Mouse (Mus musculus) kidney, adult 2 months (tissue): Measurements from ENCODE around the gene Bcl2l13. TPM values are rescaled to one million over a fixed set of nuclear protein-coding genes. Genes with fewer than 3 reads are reported as not detected.

ENCODE experiments used
- DNase-seq: peaks from one replicate; pipeline ENCODE4 v3.0.0; 2021
- H3K27ac ChIP-seq: fragments of 200-500 bp; 2 replicates; pipeline ENCODE4 v1.5.1; 2012; ENCODE audit warnings: low read depth, low read length, control low read depth, inconsistent platforms; ENCODE audit not compliant: insufficient read depth
- H3K27me3 ChIP-seq: fragments of 200-500 bp; replicated peaks from 2 replicates; pipeline ENCODE4 v1.6.1; 2012; ENCODE audit warnings: mild to moderate bottlenecking, moderate library complexity, low read length, inconsistent platforms; ENCODE audit not compliant: control insufficient read depth, insufficient read depth
- H3K36me3 ChIP-seq: fragments of 200-500 bp; 2 replicates; pipeline ENCODE4 v1.6.1; 2012; ENCODE audit warnings: mild to moderate bottlenecking, moderate library complexity, low read length, inconsistent platforms; ENCODE audit not compliant: control insufficient read depth, insufficient read depth
- H3K4me1 ChIP-seq: fragments of 200-500 bp; 2 replicates; pipeline ENCODE4 v1.6.1; 2011; ENCODE audit warnings: low read length; ENCODE audit not compliant: control insufficient read depth, insufficient read depth
- H3K4me3 ChIP-seq: fragments of 200-500 bp; 2 replicates; pipeline ENCODE4 v1.5.1; 2011; ENCODE audit warnings: mild to moderate bottlenecking, low read depth, low read length, control low read depth; ENCODE audit not compliant: insufficient read depth
- CTCF ChIP-seq: fragments of 200-500 bp; conservative IDR thresholded peaks from 2 replicates; pipeline ENCODE4 v1.5.1; 2011; ENCODE audit warnings: low read depth, mild to moderate bottlenecking, control low read depth, low read length, moderate library complexity, mixed read lengths; ENCODE audit not compliant: insufficient read depth, insufficient read length
- POLR2A ChIP-seq: fragments of 200-500 bp; IDR thresholded peaks from one replicate; pipeline ENCODE4 v1.6.1; 2011; ENCODE audit warnings: low read depth, low read length, control low read depth
- WGBS: fragments of 180-500 bp; shearing (Covaris S2); methylation state at CpG from one replicate; pipeline ENCODE4 v1.1.7; 2018; 5-methylcytosine and 5-hydroxymethylcytosine counted together
- polyA plus RNA-seq: library from polyadenylated mRNA; depleted of rRNA; stranded (reverse); fragments of >200 nt; gene quantifications from 2 replicates; pipeline ENCODE4 v1.2.3, GENCODE M21; 2012

Bcl2l13 gene
- polyA plus RNA-seq, 1 experiment, result 27.5 TPM

DNA sequence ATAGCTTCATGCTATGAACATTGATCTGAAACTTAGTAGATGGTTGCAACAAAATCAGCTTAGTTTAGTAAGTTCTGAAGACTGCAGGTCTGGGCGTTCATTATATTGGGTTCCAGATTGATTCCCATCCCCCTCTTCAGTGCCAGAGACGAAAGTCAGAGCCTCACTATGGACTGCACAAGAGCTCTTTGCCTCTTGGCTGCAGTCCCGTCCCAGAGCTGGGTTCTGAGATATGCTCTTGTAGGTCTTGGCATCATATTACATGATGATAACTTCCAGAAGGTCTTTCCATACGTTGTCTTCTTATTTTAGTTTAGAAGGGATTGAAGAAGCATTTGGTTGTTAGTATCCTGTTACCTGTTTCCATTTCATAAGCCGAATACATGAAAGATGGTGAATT is 43.0 kb downstream of the Bcl2l13 start:
- H3K4me1 ChIP-seq, result no peaks in the 10 kb centered on the region
- H3K27me3 ChIP-seq, result no peaks in the 10 kb centered on the region
- 85% methylated on average over 5 of the region's 5 CpGs for WGBS
- H3K27ac ChIP-seq, result no peak overlapping the region
- no peaks in the 10 kb centered on the region; the same call in none of the 2 replicates for H3K36me3 ChIP-seq
- TF ChIP-seq POLR2A, result no peak
- no peak for TF ChIP-seq CTCF
- no peak for DNase-seq
- H3K4me3 ChIP-seq, result no peak overlapping the region

DNA sequence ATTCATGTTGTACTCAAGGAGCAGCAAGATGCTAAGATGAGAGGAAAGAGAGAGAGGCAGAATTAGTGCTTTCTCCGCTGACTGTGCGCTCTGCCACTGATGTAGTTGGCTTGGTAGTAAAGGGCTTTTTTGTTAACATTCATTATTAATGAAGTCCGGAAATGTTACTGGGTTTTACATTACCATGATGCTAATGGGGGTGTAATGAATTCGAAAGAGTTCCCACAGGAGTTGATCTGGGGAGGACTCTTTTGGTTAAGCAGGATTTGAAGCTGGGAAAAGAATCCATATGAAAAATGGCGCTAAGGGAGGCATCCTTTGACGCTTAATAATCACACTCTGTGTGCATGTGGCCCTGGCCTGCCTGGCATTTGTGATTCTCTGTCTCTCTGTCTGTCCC is 48.4 kb downstream of the Bcl2l13 start:
- Histone ChIP-seq H3K27ac (no peak overlapping the region), H3K36me3 (no peaks in the 10 kb centered on the region; the same call in none of the 2 replicates), H3K4me3 (no peak overlapping the region), H3K27me3 (no peaks in the 10 kb centered on the region), H3K4me1 (no peaks in the 10 kb centered on the region)
- no peak for DNase-seq
- WGBS, result 92% methylated on average over 6 of the region's 6 CpGs
- TF ChIP-seq POLR2A (no peak), CTCF (no peak)

DNA sequence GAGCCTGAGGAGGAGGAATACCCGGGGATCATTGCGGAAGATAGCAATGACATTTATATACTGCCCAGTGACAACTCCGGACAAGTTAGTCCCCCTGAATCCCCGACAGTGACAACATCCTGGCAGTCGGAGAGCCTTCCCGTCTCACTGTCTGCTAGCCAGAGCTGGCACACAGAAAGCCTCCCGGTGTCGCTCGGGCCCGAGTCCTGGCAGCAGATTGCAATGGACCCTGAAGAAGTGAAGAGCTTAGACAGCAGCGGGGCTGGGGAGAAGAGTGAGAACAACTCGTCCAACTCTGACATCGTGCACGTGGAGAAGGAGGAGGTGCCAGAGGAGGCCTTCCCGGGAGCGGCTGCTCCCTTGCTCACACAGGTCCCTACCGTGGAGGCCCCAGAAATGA is 50.7 kb downstream of the Bcl2l13 start:
- WGBS, result 88% methylated on average over 17 of the region's 17 CpGs
- Histone ChIP-seq H3K4me3 (no peak overlapping the region), H3K36me3 (no peaks in the 10 kb centered on the region; the same call in none of the 2 replicates), H3K27me3 (no peaks in the 10 kb centered on the region), H3K4me1 (no peaks in the 10 kb centered on the region), H3K27ac (no peak overlapping the region)
- no peak for DNase-seq
- no peak for TF ChIP-seq CTCF
- no peak for TF ChIP-seq POLR2A

DNA sequence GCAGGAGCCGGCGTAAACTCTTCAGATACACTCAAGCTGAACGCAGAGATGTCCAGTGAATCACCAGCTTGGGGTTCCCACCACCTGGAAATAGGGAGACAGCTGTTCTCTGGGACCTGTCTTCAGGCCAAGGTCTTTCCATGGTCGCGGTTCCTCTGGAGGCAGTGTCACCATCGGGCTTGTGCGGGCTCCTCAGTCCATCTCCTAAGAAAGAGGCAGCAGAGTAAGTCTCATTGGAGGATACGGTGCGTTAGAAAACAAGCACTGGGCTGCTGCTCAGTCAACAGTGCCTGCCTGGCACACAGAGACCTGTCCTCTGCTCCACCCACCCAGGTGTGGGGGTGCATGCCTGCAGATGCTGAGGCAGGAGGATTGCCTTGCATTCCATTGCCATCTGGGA is 58.1 kb downstream of the Bcl2l13 start:
- TF ChIP-seq POLR2A (no peak), CTCF (no peak)
- no peaks in the 10 kb centered on the region; the same call in 1 of the 2 replicates for H3K36me3 ChIP-seq
- 95% methylated on average over 9 of the region's 9 CpGs for WGBS

DNA sequence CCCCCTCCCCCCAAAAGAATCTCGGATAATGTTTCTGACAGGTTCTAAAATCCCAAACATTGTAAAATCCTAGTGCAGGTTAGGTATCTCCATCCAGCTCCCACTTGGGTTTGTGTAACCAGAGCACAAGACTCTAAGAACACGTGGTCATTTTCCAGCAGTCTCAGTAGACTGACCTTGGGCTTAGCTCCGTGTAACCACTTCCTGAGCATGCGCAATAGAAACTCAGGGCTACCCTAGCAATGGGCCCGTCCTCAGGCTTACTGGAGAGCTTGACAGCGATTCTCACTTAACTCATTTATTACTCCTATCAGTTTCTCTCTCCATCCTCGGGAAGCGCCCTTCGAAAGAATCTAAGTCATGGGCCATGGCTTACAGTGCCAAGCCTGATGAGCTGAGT is 58.5 kb downstream of the Bcl2l13 start:
- no peaks in the 10 kb centered on the region for H3K4me1 ChIP-seq
- DNase-seq, result no peak
- 58% methylated on average over 9 of the region's 9 CpGs for WGBS
- H3K27ac ChIP-seq, result no peak overlapping the region
- no peaks in the 10 kb centered on the region; the same call in 1 of the 2 replicates for H3K36me3 ChIP-seq
- H3K4me3 ChIP-seq, result no peak overlapping the region
- no peaks in the 10 kb centered on the region for H3K27me3 ChIP-seq
- no peak for TF ChIP-seq POLR2A
- TF ChIP-seq CTCF, result no peak

More for the DNA sequence above, 58.1 kb downstream of the Bcl2l13 start:
- no peak overlapping the region for H3K4me3 ChIP-seq
- no peaks in the 10 kb centered on the region for H3K27me3 ChIP-seq
- H3K27ac ChIP-seq, result no peak overlapping the region
- DNase-seq, result no peak
- H3K4me1 ChIP-seq, result no peaks in the 10 kb centered on the region

DNA sequence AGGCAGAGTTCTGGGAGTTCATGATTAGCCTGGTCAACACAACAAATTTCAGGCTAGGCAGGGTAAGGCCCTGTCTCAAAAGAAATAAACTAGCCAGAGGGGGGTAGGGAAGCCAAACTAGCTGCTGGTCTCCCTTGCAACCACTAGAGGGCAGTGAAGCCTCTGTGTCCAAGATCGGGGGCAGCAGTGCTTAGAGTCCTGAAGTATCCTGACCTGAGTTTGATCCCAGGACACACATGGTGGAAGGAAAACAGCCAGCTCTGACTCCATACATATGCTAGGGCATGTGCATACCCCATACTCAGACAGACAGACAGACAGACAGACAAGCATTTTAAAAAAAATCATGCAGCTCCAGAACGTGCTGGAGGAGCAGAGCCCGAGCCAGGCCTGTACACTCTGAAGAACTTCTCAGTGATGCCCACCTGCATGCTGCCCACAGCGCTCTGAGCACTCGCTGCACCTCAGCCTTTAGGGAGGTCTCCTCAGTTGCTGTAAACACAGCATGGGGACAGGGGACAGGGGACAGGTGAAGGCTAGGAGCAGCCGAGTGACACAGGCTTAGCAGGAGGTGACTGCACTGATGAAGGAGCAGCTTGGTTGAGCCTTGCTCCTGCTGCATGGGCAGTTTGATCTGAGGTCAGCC is 62.3 kb downstream of the Bcl2l13 start:
- Histone ChIP-seq H3K27ac (no peak overlapping the region), H3K4me3 (no peak overlapping the region), H3K27me3 (no peaks in the 10 kb centered on the region), H3K4me1 (peaks cover 10% of the 10 kb centered on the region; the same call in 1 of the 2 replicates), H3K36me3 (no peaks in the 10 kb centered on the region; the same call in 1 of the 2 replicates)
- WGBS, result 71% methylated on average over 6 of the region's 6 CpGs
- no peak for TF ChIP-seq POLR2A
- TF ChIP-seq CTCF, result peak; percentile 93
- peak; percentile 49 for DNase-seq

DNA sequence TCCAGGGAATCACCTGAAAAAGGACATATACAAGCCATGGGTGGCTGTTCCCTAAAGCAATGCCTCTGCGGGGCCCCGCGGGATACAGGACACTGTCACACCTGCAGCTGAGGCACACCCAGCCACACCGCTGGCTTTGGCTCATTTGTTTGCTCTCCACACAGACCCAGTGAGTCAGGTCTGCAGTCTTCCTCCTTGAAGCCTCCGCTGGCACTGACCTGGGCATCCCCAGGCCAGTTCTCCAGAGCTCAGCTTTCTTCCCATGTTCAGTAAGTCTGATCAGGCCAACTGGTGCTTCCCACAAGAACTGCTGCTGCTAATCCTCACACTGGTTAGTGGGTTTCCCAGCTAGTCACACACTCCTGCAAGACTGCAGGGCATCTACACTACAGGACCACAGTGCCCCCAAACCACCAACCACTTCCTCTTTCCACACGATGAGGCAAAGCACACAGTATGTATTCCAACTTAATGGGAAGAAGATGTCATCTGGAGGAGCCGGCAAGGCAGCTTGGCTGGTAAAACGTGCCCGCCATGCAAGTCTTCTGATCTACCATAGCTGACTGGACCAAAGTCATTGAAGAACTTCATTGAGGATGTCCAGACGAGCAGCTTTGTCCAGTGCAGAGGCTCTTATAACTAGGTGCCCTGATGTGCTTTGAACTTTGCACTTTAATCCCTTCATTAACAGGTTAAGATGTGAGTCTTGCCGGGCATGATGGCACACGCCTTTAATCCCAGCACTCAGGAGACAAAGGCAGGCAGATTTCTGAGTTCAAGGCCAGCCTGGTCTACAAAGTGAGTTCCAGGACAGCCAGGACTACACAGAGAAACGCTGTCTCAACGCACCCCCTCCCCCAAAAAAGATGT is 66.0 kb downstream of the Bcl2l13 start:
- H3K4me1 ChIP-seq, result peaks cover 32% of the 10 kb centered on the region; the same call in 1 of the 2 replicates
- H3K27ac ChIP-seq, result peak overlapping the region; percentile 1; the same call in 1 of the 2 replicates
- DNase-seq, result peak; percentile 73
- H3K27me3 ChIP-seq, result no peaks in the 10 kb centered on the region
- H3K36me3 ChIP-seq, result no peaks in the 10 kb centered on the region
- no peak overlapping the region for H3K4me3 ChIP-seq
- 81% methylated on average over 14 of the region's 14 CpGs for WGBS
- no peak for TF ChIP-seq CTCF
- no peak for TF ChIP-seq POLR2A
